Mouse (Mus musculus): ENCODE results near the gene Gm48552. TPM values are rescaled to one million over a fixed set of nuclear protein-coding genes. Genes with fewer than 3 reads are reported as not detected.

Gene Gm48552
- total and polyA plus RNA-seq, 3 experiments: 0.46 to 1.1 (median 0.98) TPM

- Histone ChIP-seq H3K4me2 (ENCODE audit: insufficient read depth, low read depth, poor library complexity, severe bottlenecking) (no peak overlapping the region), H3K4me1 (ENCODE audit: control insufficient read depth in 1 of 2, insufficient read depth in 2 of 2) (peaks cover 64 to 84% of the 10 kb centered on the region in 2 experiments), H3K9ac (ENCODE audit: insufficient read depth, low read depth) (no peak overlapping the region), H3K9me3 (replicated peaks; ENCODE audit: low read length) (no peaks in the 10 kb centered on the region), H3K36me3 (replicated peaks in 1 of 2; ENCODE audit: control insufficient read depth in 1 of 2, insufficient read depth in 1 of 2, low read length in 1 of 2) (peaks cover 47 to 60% of the 10 kb centered on the region in 2 experiments), H3K27me3 (replicated peaks) (no peaks in the 10 kb centered on the region), H3K79me2 (replicated peaks; ENCODE audit: control insufficient read depth, extremely low read depth, insufficient read depth, poor library complexity, severe bottlenecking) (0 out of 2 replicates have a peak, but pooled peaks cover 5% of the 10 kb centered on the region), H3K4me3 (replicated peaks in 1 of 3; ENCODE audit: low read depth in 2 of 3, low read length in 2 of 3, poor library complexity in 1 of 3) (peak overlapping the region in 1 of 3 experiments; percentile 18), H3K27ac (ENCODE audit: insufficient read depth, low read depth) (peak overlapping the region; percentile 42; the same call in 1 of the 2 replicates)
- DNase-seq (ENCODE audit: extremely low read depth): peak; percentile 66
- in situ Hi-C loops (cut with MboI; ENCODE audit: low pct_ligation_motif_present, low pct_unique_long_range_greater_than_20kb, low sequenced_read_pairs) (loop anchor here (5.0 kb wide), 1 partner anchor 33 kb away; no protein-coding TSS in a partner anchor), dilution Hi-C loops (cut with MboI; ENCODE audit: extremely low pct_ligation_motif_present, extremely low pct_unique_long_range_greater_than_20kb, low sequenced_read_pairs) (no loop called here)
- no peak for TF ChIP-seq NRF1 (IDR thresholded peaks at IDR 0.05; ENCODE audit: low read depth, low read length)
- no peak for TF ChIP-seq HCFC1 (IDR thresholded peaks at IDR 0.05; ENCODE audit: low read depth, low read length)
- no peak; the same call in 1 of the 2 replicates for TF ChIP-seq MXI1 (IDR thresholded peaks at IDR 0.05; ENCODE audit: low read depth, low read length)
- TF ChIP-seq MAFK (IDR thresholded peaks at IDR 0.05; ENCODE audit: insufficient replicate concordance, low read length): no peak
- no peak for TF ChIP-seq ZNF384 (IDR thresholded peaks at IDR 0.05; ENCODE audit: low read depth, low read length)
- TF ChIP-seq CHD2 (IDR thresholded peaks at IDR 0.05; ENCODE audit: low read length): no peak
- no peak for TF ChIP-seq UBTF (IDR thresholded peaks at IDR 0.05; ENCODE audit: low read depth, low read length)
- no peak for TF ChIP-seq CTCF (conservative IDR thresholded peaks at IDR 0.05 in 1 of 2, IDR thresholded peaks at IDR 0.05 in 1 of 2; ENCODE audit: low read depth in 2 of 2, low read length in 2 of 2)
- TF ChIP-seq MEF2A (IDR thresholded peaks at IDR 0.05; ENCODE audit: borderline replicate concordance, low read depth, low read length): no peak
- TF ChIP-seq TCF12 (IDR thresholded peaks at IDR 0.05; ENCODE audit: low read depth, low read length): peak; percentile 41; the same call in 1 of the 2 replicates
- TF ChIP-seq NELFE (IDR thresholded peaks at IDR 0.05; ENCODE audit: low read depth, low read length): no peak
- no peak for TF ChIP-seq BHLHE40 (IDR thresholded peaks at IDR 0.05; ENCODE audit: low read depth, low read length)
- no peak for TF ChIP-seq ZC3H11A (IDR thresholded peaks at IDR 0.05; ENCODE audit: low read depth, low read length)
- TF ChIP-seq EP300 (IDR thresholded peaks at IDR 0.05; ENCODE audit: low read length): no peak
- no peak for TF ChIP-seq CHD1 (IDR thresholded peaks at IDR 0.05; ENCODE audit: low read depth, low read length)
- no peak for TF ChIP-seq ELF1 (IDR thresholded peaks at IDR 0.05; ENCODE audit: low read depth, low read length)
- TF ChIP-seq SIN3A (IDR thresholded peaks at IDR 0.05; ENCODE audit: low read length): 0 out of 2 replicates have a peak, but pooled peaks have one; percentile 46
- TF ChIP-seq PAX5 (IDR thresholded peaks at IDR 0.05; ENCODE audit: low read length): no peak
- TF ChIP-seq SMC3 (IDR thresholded peaks at IDR 0.05; ENCODE audit: low read depth, low read length): no peak
- TF ChIP-seq MAZ (IDR thresholded peaks at IDR 0.05; ENCODE audit: low read depth, low read length): 0 out of 2 replicates have a peak, but pooled peaks have one; percentile 9
- TF ChIP-seq ZMIZ1 (IDR thresholded peaks at IDR 0.05; ENCODE audit: low read depth, low read length): no peak
- no peak for TF ChIP-seq KAT2A (IDR thresholded peaks at IDR 0.05; ENCODE audit: insufficient replicate concordance, low read length)
- no peak for TF ChIP-seq POLR2AphosphoS2 (IDR thresholded peaks at IDR 0.05; ENCODE audit: low read depth, low read length)
- TF ChIP-seq JUND (conservative IDR thresholded peaks at IDR 0.05; ENCODE audit: low read depth, low read length): no peak
- TF ChIP-seq POLR2A (IDR thresholded peaks at IDR 0.05; ENCODE audit: low read depth, low read length): no peak
- peak; percentile 86 for TF ChIP-seq IRF4 (IDR thresholded peaks at IDR 0.05; ENCODE audit: low read depth, low read length)
- no peak for TF ChIP-seq MYC (IDR thresholded peaks at IDR 0.05; ENCODE audit: low read depth, low read length)
- no peak for TF ChIP-seq USF1 (IDR thresholded peaks at IDR 0.05; ENCODE audit: low read depth, low read length)
- TF ChIP-seq RCOR1 (conservative IDR thresholded peaks at IDR 0.05; ENCODE audit: low read depth, low read length): no peak; the same call in 1 of the 2 replicates
- TF ChIP-seq USF2 (conservative IDR thresholded peaks at IDR 0.05; ENCODE audit: low read depth, low read length): no peak
- TF ChIP-seq ETS1 (conservative IDR thresholded peaks at IDR 0.05; ENCODE audit: low read depth, low read length): peak; percentile 46; the same call in 1 of the 2 replicates
These were observed 20.5 kb downstream of the Gm48552 start for GRCm38 (mm10) chr10:81409330-81409729.
